9 mouse cellular contexts compared by ENCODE assay signal in genomic region chr6:53496325-53496753, GRCm38 (mm10).
A peak's percentile ranks its signal among the peaks of the same experiment; 100 is the strongest.
DNase-seq lines count a peak whose midpoint lies in the region; ATAC-seq and TF ChIP-seq lines count a peak whose summit lies in the region.
"Had no signal": no experiment of that assay in that cellular context is flagged by ENCODE, and none has a peak within 500 bp of the region (broad histone marks: within the 10 kb centered on the region; RNA-seq: fewer than 3 reads in every experiment).

No protein-coding gene starts in this region.

- no peak for TF ChIP-seq CTCF in kidney, postnatal 0 days (IDR thresholded peaks at IDR 0.05; ENCODE audit: low read depth)

- H3K27me3 ChIP-seq in kidney, postnatal 0 days (ENCODE audit: insufficient read depth, low read length): no peaks in the 10 kb centered on the region
- H3K27me3 ChIP-seq: megakaryocyte, embryonic 14.5 days had no signal

- no peak overlapping the region for H3K27ac ChIP-seq in kidney, postnatal 0 days

- WGBS in kidney, postnatal 0 days: 57% methylated on average over 4 of the region's 4 CpGs

- peak; percentile 11 for DNase-seq in cerebellum, adult 8-10 months
- no peak for DNase-seq in cerebellum, postnatal 4 days (ENCODE audit: low spot score in 2 of 2)
- DNase-seq in NIH3T3 (ENCODE audit: low read depth): peak; percentile 12
- peak; percentile 48 for DNase-seq in gastrocnemius, postnatal 10 days
- DNase-seq in kidney, postnatal 0 days (ENCODE audit: low spot score): peak; percentile 70
- DNase-seq in ovary, adult 18-20 months (ENCODE audit: low spot score): peak; percentile 79
- no peak for DNase-seq in urinary bladder, postnatal 14 days (ENCODE audit: low spot score)
- no peak for DNase-seq in thymus, postnatal 4 days

- no peak overlapping the region for H3K4me3 ChIP-seq in kidney, postnatal 0 days (replicated peaks; ENCODE audit: low read depth, low read length)
- H3K4me3 ChIP-seq: megakaryocyte, embryonic 14.5 days had no signal

- H3K9me3 ChIP-seq in kidney, postnatal 0 days (replicated peaks; ENCODE audit: low read length): no peaks in the 10 kb centered on the region

- no peak overlapping the region for H3K9ac ChIP-seq in kidney, postnatal 0 days (ENCODE audit: low read depth, low read length)

- no peak overlapping the region for H3K4me2 ChIP-seq in kidney, postnatal 0 days (ENCODE audit: low read length)

- ATAC-seq in kidney, postnatal 0 days (replicated peaks; ENCODE audit: low FRiP score, low read depth): no peak

- H3K4me1 ChIP-seq in kidney, postnatal 0 days (replicated peaks; ENCODE audit: insufficient read depth, low read length): no peaks in the 10 kb centered on the region

- H3K36me3 ChIP-seq in kidney, postnatal 0 days (ENCODE audit: insufficient read depth, low read length): no peaks in the 10 kb centered on the region

Comparison
In these comparisons a context has a peak if more than half of its experiments do, and no peak if none do; other contexts are left out.
1. DNase-seq: peak in cerebellum, adult 8-10 months (single experiment), NIH3T3 (single experiment), gastrocnemius, postnatal 10 days (single experiment), kidney, postnatal 0 days (single experiment) and ovary, adult 18-20 months (single experiment); none in cerebellum, postnatal 4 days (0 of 2), urinary bladder, postnatal 14 days (single experiment) and thymus, postnatal 4 days (single experiment).